Mouse (Mus musculus): Measurements from ENCODE around the gene Pakap.

GRCm38 (mm10) chr4:57681511-57681910 is 113.5 kb downstream of the Pakap start:
- TF ChIP-seq FLI1 (IDR thresholded peaks at IDR 0.05; ENCODE audit: low read length) = no peak
- TF ChIP-seq GATA1 (IDR thresholded peaks at IDR 0.05; ENCODE audit: borderline replicate concordance, low read length) = no peak

All from megakaryocyte, embryonic 14.5 days (primary cell).